Mouse (Mus musculus) intestine, embryonic 14.5 days (tissue): ENCODE results near the gene Aak1. TPM values are rescaled to one million over a fixed set of nuclear protein-coding genes. Genes with fewer than 3 reads are reported as not detected.

Experiments used
- ATAC-seq: fragments of 200-750 bp; cut with Nextera tagmentation; replicated peaks from 2 replicates; pipeline ENCODE4 v1.8.0; 2017; ENCODE audit warnings: low read depth, moderate number of reproducible peaks, moderate TSS enrichment, moderate library complexity; ENCODE audit not compliant: low FRiP score, low TSS enrichment
- DNase-seq: peaks from one replicate; pipeline ENCODE4 v3.0.0-alpha.2; 2018; ENCODE audit warnings: low spot score
- H3K27ac ChIP-seq: fragments of 300-500 bp; sonication (generic); 2 replicates; pipeline ENCODE4 v1.5.1; 2014; ENCODE audit warnings: low read depth, mild to moderate bottlenecking, control low read depth
- H3K27me3 ChIP-seq: fragments of 300-500 bp; sonication (generic); replicated peaks from 2 replicates; pipeline ENCODE4 v1.6.1; 2014; ENCODE audit warnings: low read length, control low read depth; ENCODE audit not compliant: control insufficient read depth, insufficient read depth
- H3K36me3 ChIP-seq: fragments of 300-500 bp; sonication (generic); 2 replicates; pipeline ENCODE4 v1.6.1; 2014; ENCODE audit warnings: low read length, control low read depth; ENCODE audit not compliant: control insufficient read depth, insufficient read depth
- H3K4me1 ChIP-seq: fragments of 300-500 bp; sonication (generic); replicated peaks from 2 replicates; pipeline ENCODE4 v1.6.1; 2014; ENCODE audit warnings: low read length, control low read depth, mixed read lengths; ENCODE audit not compliant: control insufficient read depth, insufficient read depth
- H3K4me2 ChIP-seq: fragments of 300-500 bp; sonication (generic); 2 replicates; pipeline ENCODE4 v1.6.1; 2014; ENCODE audit warnings: low read length
- H3K4me3 ChIP-seq: fragments of 300-500 bp; sonication (generic); 2 replicates; pipeline ENCODE4 v1.5.1; 2014; ENCODE audit warnings: low read depth, low read length, control low read depth, mixed read lengths
- H3K9ac ChIP-seq: fragments of 300-500 bp; sonication (generic); 2 replicates; pipeline ENCODE4 v1.6.1; 2014; ENCODE audit warnings: mild to moderate bottlenecking, low read length
- H3K9me3 ChIP-seq: fragments of 300-500 bp; sonication (generic); 2 replicates; pipeline ENCODE4 v1.6.1; 2016; ENCODE audit warnings: low read length, control low read depth; ENCODE audit not compliant: control insufficient read depth
- WGBS: fragments of 180-500 bp; shearing (Covaris S2); extraction: QIAGEN DNeasy Blood & Tissue Kit; methylation state at CpG from one replicate; pipeline ENCODE4 v1.1.7; 2014; 5-methylcytosine and 5-hydroxymethylcytosine counted together
- polyA plus RNA-seq: library from polyadenylated mRNA; unstranded; fragments of >200 nt; fragmentation: Nextera tagmentation; extraction: Ambion mirVana; gene quantifications from 2 replicates; pipeline ENCODE4 v1.2.1, GENCODE M21; 2014

Gene Aak1
- polyA plus RNA-seq, 1 experiment from 2014 or later = 14.0 TPM

GRCm38 (mm10) chr6:86967166-86967565 lies 117.8 kb downstream of the Aak1 start:
- ATAC-seq = no peak
- H3K4me2 ChIP-seq = no peak overlapping the region
- no peak for DNase-seq
- H3K4me3 ChIP-seq = no peak overlapping the region
- H3K36me3 ChIP-seq = peaks cover 60% of the 10 kb centered on the region
- no peaks in the 10 kb centered on the region for H3K4me1 ChIP-seq
- no peaks in the 10 kb centered on the region for H3K27me3 ChIP-seq
- H3K9me3 ChIP-seq = no peaks in the 10 kb centered on the region
- 89% methylated on average over 2 of the region's 2 CpGs for WGBS
- H3K27ac ChIP-seq = no peak overlapping the region
- H3K9ac ChIP-seq = no peak overlapping the region

- peaks cover 39% of the 10 kb centered on the region for H3K36me3 ChIP-seq
- 96% methylated on average over 4 of the region's 4 CpGs for WGBS
- no peaks in the 10 kb centered on the region for H3K9me3 ChIP-seq
- ATAC-seq (no peak), DNase-seq (no peak)
- H3K27ac ChIP-seq = no peak overlapping the region
- no peaks in the 10 kb centered on the region for H3K27me3 ChIP-seq
- H3K4me2 ChIP-seq = no peak overlapping the region
- H3K4me1 ChIP-seq = no peaks in the 10 kb centered on the region
- no peak overlapping the region for H3K9ac ChIP-seq
- no peak overlapping the region for H3K4me3 ChIP-seq
Observed at GRCm38 (mm10) chr6:86973956-86974355, 124.6 kb downstream of the Aak1 start.

GRCm38 (mm10) chr6:86978156-86978908 lies 129.0 kb downstream of the Aak1 start:
- H3K4me3 ChIP-seq = no peak overlapping the region
- 79% methylated on average over 8 of the region's 8 CpGs for WGBS
- no peaks in the 10 kb centered on the region for H3K27me3 ChIP-seq
- ATAC-seq (no peak), DNase-seq (no peak)
- H3K4me2 ChIP-seq = no peak overlapping the region
- peaks cover 31% of the 10 kb centered on the region for H3K36me3 ChIP-seq
- no peaks in the 10 kb centered on the region for H3K4me1 ChIP-seq
- no peak overlapping the region for H3K9ac ChIP-seq
- peak overlapping the region; percentile 27; the same call in 1 of the 2 replicates for H3K27ac ChIP-seq
- no peaks in the 10 kb centered on the region for H3K9me3 ChIP-seq

- Histone ChIP-seq H3K9me3 (no peaks in the 10 kb centered on the region), H3K27me3 (no peaks in the 10 kb centered on the region), H3K4me3 (no peak overlapping the region), H3K36me3 (peaks cover 30% of the 10 kb centered on the region), H3K27ac (peak overlapping the region; percentile 27; the same call in 1 of the 2 replicates), H3K9ac (no peak overlapping the region), H3K4me2 (no peak overlapping the region), H3K4me1 (no peaks in the 10 kb centered on the region)
- ATAC-seq = no peak
- 52% methylated on average over 6 of the region's 6 CpGs for WGBS
- no peak for DNase-seq
Observed at GRCm38 (mm10) chr6:86978909-86979265, 129.6 kb downstream of the Aak1 start.

- Histone ChIP-seq H3K27me3 (no peaks in the 10 kb centered on the region), H3K27ac (no peak overlapping the region), H3K4me1 (no peaks in the 10 kb centered on the region), H3K36me3 (peaks cover 28% of the 10 kb centered on the region), H3K9me3 (no peaks in the 10 kb centered on the region), H3K4me2 (no peak overlapping the region), H3K4me3 (no peak overlapping the region), H3K9ac (no peak overlapping the region)
- WGBS = 94% methylated on average over 2 of the region's 2 CpGs
- DNase-seq = no peak
- ATAC-seq = no peak
Observed at GRCm38 (mm10) chr6:86981206-86981605, 131.9 kb downstream of the Aak1 start.

- no peak for DNase-seq
- Histone ChIP-seq H3K27me3 (no peaks in the 10 kb centered on the region), H3K9ac (no peak overlapping the region), H3K36me3 (peaks cover 14% of the 10 kb centered on the region), H3K27ac (no peak overlapping the region), H3K9me3 (no peaks in the 10 kb centered on the region), H3K4me3 (no peak overlapping the region), H3K4me2 (no peak overlapping the region), H3K4me1 (no peaks in the 10 kb centered on the region)
- WGBS = 88% methylated on average over 8 of the region's 8 CpGs
- no peak for ATAC-seq
Observed at GRCm38 (mm10) chr6:86985314-86986106, 136.2 kb downstream of the Aak1 start.

GRCm38 (mm10) chr6:86989576-86989975 lies 140.3 kb downstream of the Aak1 start:
- H3K36me3 ChIP-seq = no peaks in the 10 kb centered on the region; the same call in 1 of the 2 replicates
- WGBS = 88% methylated on average over 6 of the region's 6 CpGs
- H3K4me1 ChIP-seq = no peaks in the 10 kb centered on the region
- no peak overlapping the region for H3K9ac ChIP-seq
- no peaks in the 10 kb centered on the region for H3K9me3 ChIP-seq
- H3K27ac ChIP-seq = no peak overlapping the region
- H3K27me3 ChIP-seq = no peaks in the 10 kb centered on the region
- H3K4me2 ChIP-seq = no peak overlapping the region
- no peak overlapping the region for H3K4me3 ChIP-seq
- DNase-seq = no peak
- ATAC-seq = no peak

GRCm38 (mm10) chr6:86991041-86991440 lies 141.7 kb downstream of the Aak1 start:
- no peak for DNase-seq
- ATAC-seq = no peak
- H3K9ac ChIP-seq = no peak overlapping the region
- H3K4me3 ChIP-seq = no peak overlapping the region
- WGBS = 91% methylated on average over 3 of the region's 3 CpGs
- no peaks in the 10 kb centered on the region for H3K4me1 ChIP-seq
- H3K9me3 ChIP-seq = no peaks in the 10 kb centered on the region
- no peak overlapping the region for H3K27ac ChIP-seq
- no peak overlapping the region for H3K4me2 ChIP-seq
- H3K36me3 ChIP-seq = peaks cover 6% of the 10 kb centered on the region; the same call in 1 of the 2 replicates
- H3K27me3 ChIP-seq = no peaks in the 10 kb centered on the region
